In the genomic region with DNA sequence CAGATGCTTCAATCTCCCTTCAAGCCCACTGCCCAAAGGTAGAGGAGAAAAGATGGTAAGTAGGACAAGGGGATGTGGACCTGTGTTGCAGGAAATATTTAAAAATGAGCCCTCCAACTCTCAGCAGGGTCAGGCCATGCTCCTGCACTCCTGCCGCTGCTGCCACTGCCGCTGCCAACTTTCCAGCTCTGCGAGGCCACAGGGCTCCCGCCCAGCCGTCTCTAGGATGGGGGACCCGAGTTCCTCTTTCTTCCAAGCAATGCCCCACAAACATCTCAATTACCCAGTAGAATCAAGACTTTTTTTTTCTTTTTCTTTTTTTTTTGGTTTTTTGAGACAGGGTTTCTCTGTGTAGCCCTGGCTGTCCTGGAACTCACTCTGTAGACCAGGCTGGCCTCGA, we compare ENCODE assay signal across 25 mouse cellular contexts. TPM values are rescaled to one million over a fixed set of nuclear protein-coding genes. Genes with fewer than 3 reads are reported as not detected.
DNase-seq lines count a peak whose midpoint lies in the region; ATAC-seq lines count a peak whose summit lies in the region.
"Had no signal": no experiment of that assay in that cellular context is flagged by ENCODE, and none has a peak within 500 bp of the region (broad histone marks: within the 10 kb centered on the region; RNA-seq: fewer than 3 reads in every experiment).

No protein-coding gene starts in this region.

- DNase-seq in heart, adult 11 months = peak; percentile 84
- DNase-seq in heart, adult 18-20 months = no peak
- DNase-seq in layer of hippocampus, postnatal 10 days (ENCODE audit: low spot score in 2 of 2) = no peak
- DNase-seq in thymus, postnatal 10 days (ENCODE audit: low spot score in 2 of 2) = no peak
- DNase-seq in cerebellum, adult 9-10 months = no peak
- DNase-seq: adrenal gland, adult 2 months; adrenal gland, postnatal 10 days; adrenal gland, postnatal 25 days; cerebellum, adult 11 months; cerebellum, adult 18-20 months; cerebellum, adult 8-10 months; cerebellum, postnatal 10 days; cerebellum, postnatal 25 days; embryo, embryonic 11 days; forebrain, postnatal 0 days had no signal

- no peaks in the 10 kb centered on the region for H3K79me2 ChIP-seq in macrophage (ENCODE audit: inconsistent target)

- WGBS in macrophage (ENCODE audit: missing documents) = 25% methylated on average over 6 of the region's 7 CpGs

- H3K4me3 ChIP-seq in macrophage (ENCODE audit: inconsistent target) = no peak overlapping the region
- H3K4me3 ChIP-seq: embryonic facial prominence, embryonic 13.5 days; embryonic facial prominence, embryonic 15.5 days; erythroblast, embryonic 14.5 days; forebrain, embryonic 10.5 days; forebrain, embryonic 13.5 days; forebrain, embryonic 15.5 days had no signal

- ATAC-seq in granulocyte monocyte progenitor cell, adult 5-6 weeks (replicated peaks; ENCODE audit: poor library complexity, severe bottlenecking) = peak; percentile 78
- ATAC-seq: CD4-positive, CD25-positive, alpha-beta regulatory T cell, adult 4 months; forebrain, embryonic 13.5 days; forebrain, embryonic 15.5 days; forebrain, postnatal 0 days had no signal

- H3K36me3 ChIP-seq in macrophage (ENCODE audit: inconsistent target) = no peaks in the 10 kb centered on the region
- H3K36me3 ChIP-seq: embryonic facial prominence, embryonic 13.5 days; embryonic facial prominence, embryonic 15.5 days; forebrain, embryonic 10.5 days; forebrain, embryonic 15.5 days; G1E had no signal

- peak overlapping the region; percentile 3; the same call in 1 of the 2 replicates for H3K27ac ChIP-seq in macrophage
- H3K27ac ChIP-seq: embryonic facial prominence, embryonic 13.5 days; embryonic facial prominence, embryonic 15.5 days; forebrain, embryonic 10.5 days; forebrain, embryonic 13.5 days; forebrain, embryonic 15.5 days had no signal

RNA-seq across cellular contexts. Expression of gene N4bp1, which starts 25.2 kb away (rescaled TPM):
- 10 to 100 TPM; 16.9 to 17.0 TPM for total RNA-seq in heart, adult 18-20 months (2021)
- 19.3 and 26.1 TPM in 2 replicates for total RNA-seq in granulocyte monocyte progenitor cell, adult 5-6 weeks (2014; fragmentation: Nextera tagmentation)
- 18.1 and 19.1 TPM in 2 replicates for total RNA-seq in granulocyte monocyte progenitor cell, adult 5-6 weeks (2017)
- 100 to 1,000 TPM in 21 of 26 experiments, 10 to 100 TPM in 5; 55.3 to 365 (median 171) TPM for total RNA-seq in macrophage (2018; cell fraction: chromatin; rRNA removed)
- total RNA-seq in macrophage (2018; cell fraction: cytosol; rRNA removed) = 10 to 100 TPM; 24.5 to 94.7 (median 48.1) TPM
- total RNA-seq in macrophage (2018; cell fraction: nucleus; rRNA removed) = 100 to 1,000 TPM in 20 of 26 experiments, 10 to 100 TPM in 6; 49.0 to 306 (median 133) TPM
- 17.2 to 24.6 TPM (median 22.9 TPM) in 3 replicates for polyA plus RNA-seq in macrophage (2018)
- 10 to 100 TPM; 25.9 to 27.0 TPM for total RNA-seq in layer of hippocampus, postnatal 10 days (2021)
